Mouse (Mus musculus) intestine, embryonic 16.5 days (tissue): Measurements from ENCODE around the gene Slc25a30. TPM values are rescaled to one million over a fixed set of nuclear protein-coding genes. Genes with fewer than 3 reads are reported as not detected.

Experiments used
- ATAC-seq: fragments of 200-750 bp; cut with Nextera tagmentation; 2 replicates; pipeline ENCODE4 v1.8.0; 2017; ENCODE audit warnings: moderate TSS enrichment, moderate library complexity
- H3K27ac ChIP-seq: fragments of 300-500 bp; sonication (generic); 2 replicates; pipeline ENCODE4 v1.5.1; 2014; ENCODE audit warnings: mild to moderate bottlenecking, low read length
- H3K27me3 ChIP-seq: fragments of 300-500 bp; sonication (generic); replicated peaks from 2 replicates; pipeline ENCODE4 v1.6.1; 2014; ENCODE audit warnings: low read length, control low read depth, mixed read lengths; ENCODE audit not compliant: control insufficient read depth, insufficient read depth
- H3K36me3 ChIP-seq: fragments of 300-500 bp; sonication (generic); 2 replicates; pipeline ENCODE4 v1.6.1; 2014; ENCODE audit warnings: low read length, control low read depth; ENCODE audit not compliant: control insufficient read depth, insufficient read depth
- H3K4me1 ChIP-seq: fragments of 300-500 bp; sonication (generic); 2 replicates; pipeline ENCODE4 v1.6.1; 2014; ENCODE audit warnings: low read length, control low read depth, mixed read lengths; ENCODE audit not compliant: control insufficient read depth, insufficient read depth
- H3K4me2 ChIP-seq: fragments of 300-500 bp; sonication (generic); 2 replicates; pipeline ENCODE4 v1.6.1; 2014; ENCODE audit warnings: low read depth, low read length, control low read depth
- H3K4me3 ChIP-seq: fragments of 300-500 bp; sonication (generic); 2 replicates; pipeline ENCODE4 v1.5.1; 2014; ENCODE audit warnings: mild to moderate bottlenecking, low read length
- H3K9ac ChIP-seq: fragments of 300-500 bp; sonication (generic); 2 replicates; pipeline ENCODE4 v1.6.1; 2014; ENCODE audit warnings: low read depth, low read length
- H3K9me3 ChIP-seq: fragments of 300-500 bp; sonication (generic); 2 replicates; pipeline ENCODE4 v1.6.1; 2016; ENCODE audit warnings: low read length, control low read depth; ENCODE audit not compliant: control insufficient read depth
- WGBS: fragments of 180-500 bp; shearing (Covaris S2); extraction: QIAGEN DNeasy Blood & Tissue Kit; methylation state at CpG from one replicate; pipeline ENCODE4 v1.1.7; 2014; 5-methylcytosine and 5-hydroxymethylcytosine counted together
- polyA plus RNA-seq: library from polyadenylated mRNA; unstranded; fragments of >200 nt; fragmentation: Nextera tagmentation; extraction: Ambion mirVana; gene quantifications from 2 replicates; pipeline ENCODE4 v1.2.1, GENCODE M21; 2015

The Slc25a30 gene
- polyA plus RNA-seq, 1 experiment from 2014 or later: 2.1 TPM

DNA sequence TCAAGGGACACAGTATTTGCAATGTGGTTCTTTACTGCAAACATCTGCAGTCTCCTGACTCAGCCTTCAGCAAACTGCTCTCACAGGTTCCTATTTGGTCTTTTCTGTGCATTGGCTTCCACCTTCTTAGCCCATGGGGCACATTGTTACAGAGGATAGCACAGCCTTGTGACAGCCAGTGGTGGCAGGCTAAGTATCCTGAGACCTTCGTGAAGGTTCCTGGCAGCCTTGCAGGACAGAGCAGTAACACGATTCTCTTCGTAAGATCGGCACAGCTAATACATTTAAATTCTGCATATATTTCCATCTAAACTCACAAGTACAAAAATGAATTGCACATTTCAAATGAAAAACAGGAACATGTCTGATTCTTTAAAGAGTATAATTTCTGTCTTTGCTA lies 9.1 kb upstream of the Slc25a30 start:
- no peaks in the 10 kb centered on the region for H3K36me3 ChIP-seq
- WGBS: 85% methylated on average over 4 of the region's 4 CpGs

GRCm38 (mm10) chr14:75794726-75795125 lies 7.9 kb upstream of the Slc25a30 start:
- Histone ChIP-seq H3K36me3 (no peaks in the 10 kb centered on the region), H3K4me3 (no peak overlapping the region), H3K4me1 (no peaks in the 10 kb centered on the region), H3K9ac (no peak overlapping the region), H3K9me3 (no peaks in the 10 kb centered on the region), H3K4me2 (no peak overlapping the region), H3K27me3 (no peaks in the 10 kb centered on the region), H3K27ac (no peak overlapping the region)
- 64% methylated on average over 5 of the region's 5 CpGs for WGBS
- no peak for ATAC-seq

More for the DNA sequence above, 9.1 kb upstream of the Slc25a30 start:
- H3K4me1 ChIP-seq: no peaks in the 10 kb centered on the region
- no peaks in the 10 kb centered on the region for H3K27me3 ChIP-seq
- H3K4me2 ChIP-seq: no peak overlapping the region
- H3K9me3 ChIP-seq: no peaks in the 10 kb centered on the region
- H3K4me3 ChIP-seq: no peak overlapping the region
- no peak overlapping the region for H3K27ac ChIP-seq
- H3K9ac ChIP-seq: no peak overlapping the region
- ATAC-seq: no peak

DNA sequence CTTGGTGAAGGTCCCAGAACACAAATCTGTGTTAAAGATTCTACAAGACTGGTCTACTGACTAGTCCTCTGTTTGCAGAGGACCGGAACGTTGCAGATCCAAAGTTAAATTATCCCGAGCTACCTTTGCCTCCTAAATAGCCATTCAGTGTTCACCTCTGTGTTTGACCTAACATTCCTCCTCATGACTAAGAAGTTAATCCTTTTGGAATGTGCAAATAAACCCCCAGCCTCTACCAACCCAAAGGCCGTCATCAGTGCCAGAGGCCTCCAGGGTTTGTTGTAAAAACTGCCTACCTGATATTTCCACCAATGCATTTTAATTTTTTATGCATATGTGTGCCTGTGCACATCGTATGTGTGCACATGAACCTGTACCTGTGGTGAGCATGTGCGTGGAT lies 7.5 kb upstream of the Slc25a30 start:
- Histone ChIP-seq H3K9ac (no peak overlapping the region), H3K4me1 (no peaks in the 10 kb centered on the region), H3K9me3 (no peaks in the 10 kb centered on the region), H3K36me3 (no peaks in the 10 kb centered on the region), H3K27me3 (no peaks in the 10 kb centered on the region), H3K4me2 (no peak overlapping the region), H3K4me3 (no peak overlapping the region), H3K27ac (no peak overlapping the region)
- WGBS: 56% methylated on average over 6 of the region's 6 CpGs
- ATAC-seq: no peak

DNA sequence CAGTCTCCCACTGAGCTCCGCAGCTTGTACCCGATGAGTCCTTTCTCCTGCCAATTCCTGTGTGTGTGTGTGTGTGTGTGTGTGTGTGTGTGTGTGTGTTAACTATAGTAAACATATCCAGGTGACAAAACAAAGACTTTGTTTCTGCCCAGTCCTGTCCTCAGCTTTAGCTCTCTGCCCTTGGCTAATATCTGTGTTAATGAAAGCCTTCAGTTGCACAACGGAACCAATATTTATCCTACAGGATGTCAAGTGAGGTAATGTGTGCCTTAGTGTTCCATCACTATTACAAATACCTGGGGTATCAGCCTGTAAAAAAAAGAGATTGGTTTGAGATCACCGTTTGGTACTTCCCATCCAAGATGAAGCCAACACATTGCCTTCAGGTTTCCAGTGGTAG lies 6.3 kb upstream of the Slc25a30 start:
- no peak for ATAC-seq
- Histone ChIP-seq H3K27me3 (no peaks in the 10 kb centered on the region; the same call in 1 of the 2 replicates), H3K27ac (no peak overlapping the region), H3K9me3 (no peaks in the 10 kb centered on the region), H3K4me2 (no peak overlapping the region), H3K4me3 (no peak overlapping the region), H3K9ac (no peak overlapping the region), H3K36me3 (no peaks in the 10 kb centered on the region), H3K4me1 (no peaks in the 10 kb centered on the region)
- WGBS: 84% methylated on average over 4 of the region's 4 CpGs

GRCm38 (mm10) chr14:75791372-75791771 lies 4.5 kb upstream of the Slc25a30 start:
- Histone ChIP-seq H3K4me1 (no peaks in the 10 kb centered on the region), H3K4me2 (no peak overlapping the region), H3K9ac (no peak overlapping the region), H3K27ac (no peak overlapping the region), H3K36me3 (no peaks in the 10 kb centered on the region), H3K27me3 (no peaks in the 10 kb centered on the region; the same call in 1 of the 2 replicates), H3K4me3 (no peak overlapping the region), H3K9me3 (no peaks in the 10 kb centered on the region)
- no peak for ATAC-seq
- 87% methylated on average over 3 of the region's 3 CpGs for WGBS

DNA sequence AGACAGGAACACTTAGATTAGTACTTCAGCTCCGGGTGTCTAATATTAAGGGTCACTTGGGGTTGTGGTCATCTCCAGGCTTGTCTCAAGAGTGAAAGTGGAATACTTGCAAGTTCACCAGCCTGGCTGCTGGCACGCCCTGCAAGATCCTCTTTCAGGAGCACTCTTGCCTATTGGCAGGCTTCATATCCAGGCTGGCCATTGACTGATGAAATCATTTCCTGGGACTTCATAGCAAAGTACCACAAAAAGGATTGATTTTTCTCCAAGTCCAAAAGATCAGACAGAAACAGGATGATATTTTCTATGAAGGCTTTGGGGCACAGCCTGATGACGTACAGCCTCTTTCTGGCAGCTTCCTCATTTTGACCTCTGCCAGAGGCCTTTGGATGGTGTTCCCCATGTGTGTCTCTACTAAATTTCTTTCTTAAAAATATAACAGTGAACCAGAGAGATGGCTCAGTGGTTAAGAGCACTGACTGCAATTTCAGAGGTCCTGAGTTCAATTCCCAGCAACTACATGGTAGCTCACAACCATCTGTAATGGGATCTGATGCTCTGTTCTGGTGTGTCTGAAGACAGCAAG lies 3.7 kb upstream of the Slc25a30 start:
- 78% methylated on average over 3 of the region's 3 CpGs for whole genome bisulfite sequencing
- Histone ChIP-seq H3K9ac (no peak overlapping the region), H3K9me3 (no peaks in the 10 kb centered on the region), H3K27me3 (no peaks in the 10 kb centered on the region; the same call in 1 of the 2 replicates), H3K4me3 (no peak overlapping the region), H3K4me1 (no peaks in the 10 kb centered on the region), H3K36me3 (no peaks in the 10 kb centered on the region), H3K4me2 (no peak overlapping the region), H3K27ac (no peak overlapping the region)
- ATAC-seq: no peak

DNA sequence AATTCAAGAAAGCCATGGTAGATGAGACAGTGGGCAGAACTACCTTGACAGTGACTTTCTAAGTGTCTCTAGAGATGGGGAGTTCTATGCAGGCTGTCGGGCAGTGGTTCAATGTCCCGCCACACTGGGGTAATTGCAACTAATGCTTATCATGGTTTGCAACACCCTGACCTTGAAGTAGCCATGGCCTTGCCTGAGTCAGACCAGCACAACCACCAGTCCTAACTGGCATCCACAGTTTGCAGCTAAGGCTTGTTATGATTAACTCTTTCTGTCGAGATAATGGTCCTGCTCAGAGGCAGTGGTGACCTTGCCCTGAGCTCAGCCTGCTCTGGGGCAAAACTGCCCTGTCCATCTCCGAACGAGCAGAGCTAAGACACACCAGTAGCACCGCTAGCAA lies 2.5 kb upstream of the Slc25a30 start:
- Histone ChIP-seq H3K4me2 (no peak overlapping the region), H3K36me3 (no peaks in the 10 kb centered on the region), H3K4me3 (no peak overlapping the region), H3K9ac (no peak overlapping the region), H3K27me3 (no peaks in the 10 kb centered on the region; the same call in 1 of the 2 replicates), H3K9me3 (no peaks in the 10 kb centered on the region), H3K27ac (no peak overlapping the region), H3K4me1 (no peaks in the 10 kb centered on the region)
- WGBS: 66% methylated on average over 6 of the region's 6 CpGs
- no peak for ATAC-seq

GRCm38 (mm10) chr14:75787794-75788175 lies 948 bp upstream of the Slc25a30 start:
- Histone ChIP-seq H3K27me3 (no peaks in the 10 kb centered on the region; the same call in 1 of the 2 replicates), H3K9ac (no peak overlapping the region), H3K9me3 (no peaks in the 10 kb centered on the region), H3K36me3 (no peaks in the 10 kb centered on the region), H3K27ac (no peak overlapping the region), H3K4me3 (no peak overlapping the region), H3K4me1 (no peaks in the 10 kb centered on the region), H3K4me2 (peak overlapping the region; percentile 92; the same call in 1 of the 2 replicates)
- no peak for ATAC-seq
- 35% methylated on average over 7 of the region's 7 CpGs for WGBS

GRCm38 (mm10) chr14:75786424-75786867 lies 391 bp downstream of the Slc25a30 start:
- Histone ChIP-seq H3K9ac (peak overlapping the region; percentile 82), H3K27ac (peak overlapping the region; percentile 72), H3K4me1 (no peaks in the 10 kb centered on the region), H3K36me3 (no peaks in the 10 kb centered on the region), H3K4me2 (peak overlapping the region; percentile 92), H3K27me3 (no peaks in the 10 kb centered on the region; the same call in 1 of the 2 replicates), H3K9me3 (no peaks in the 10 kb centered on the region), H3K4me3 (peak overlapping the region; percentile 80)
- under 1% methylated on average over 30 of the region's 31 CpGs for WGBS
- ATAC-seq: peak; percentile 72

GRCm38 (mm10) chr14:75779913-75780312 lies 6.9 kb downstream of the Slc25a30 start:
- Histone ChIP-seq H3K36me3 (peaks cover 3% of the 10 kb centered on the region; the same call in 1 of the 2 replicates), H3K4me3 (no peak overlapping the region), H3K4me2 (no peak overlapping the region), H3K27me3 (no peaks in the 10 kb centered on the region), H3K9ac (no peak overlapping the region), H3K27ac (no peak overlapping the region), H3K4me1 (no peaks in the 10 kb centered on the region), H3K9me3 (no peaks in the 10 kb centered on the region)
- WGBS: 91% methylated on average over 4 of the region's 4 CpGs
- ATAC-seq: no peak
